Mouse (Mus musculus): ENCODE data around the gene Ccdc158.

Gene Ccdc158

GRCm38 (mm10) chr5:92596865-92597264 lies 78.2 kb downstream of the Ccdc158 start:
- DNase-seq: no peak

DNA sequence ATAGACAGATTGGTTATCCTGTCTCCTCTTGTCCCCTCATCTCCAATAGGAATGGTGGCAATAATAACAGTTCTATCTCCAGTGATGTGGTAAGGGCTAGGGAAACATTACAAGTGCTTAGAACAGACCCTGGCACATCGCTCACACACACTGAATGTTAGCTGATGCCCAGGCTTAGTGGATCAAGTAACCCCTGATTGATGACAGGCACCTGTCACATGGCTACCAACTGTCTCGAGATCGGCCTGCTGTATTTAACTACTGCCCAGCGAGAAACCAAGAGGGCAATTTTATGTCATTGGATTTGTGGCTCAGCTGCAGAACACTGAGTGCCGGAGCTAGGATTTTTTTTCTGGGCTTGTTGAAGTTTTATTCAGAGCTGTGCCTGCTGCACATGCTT lies 80.0 kb downstream of the Ccdc158 start:
- DNase-seq: no peak

GRCm38 (mm10) chr5:92585932-92586331 lies 89.1 kb downstream of the Ccdc158 start:
- no peak for DNase-seq

- no peak for DNase-seq
These were observed 95.5 kb downstream of the Ccdc158 start for GRCm38 (mm10) chr5:92579559-92579958.

DNA sequence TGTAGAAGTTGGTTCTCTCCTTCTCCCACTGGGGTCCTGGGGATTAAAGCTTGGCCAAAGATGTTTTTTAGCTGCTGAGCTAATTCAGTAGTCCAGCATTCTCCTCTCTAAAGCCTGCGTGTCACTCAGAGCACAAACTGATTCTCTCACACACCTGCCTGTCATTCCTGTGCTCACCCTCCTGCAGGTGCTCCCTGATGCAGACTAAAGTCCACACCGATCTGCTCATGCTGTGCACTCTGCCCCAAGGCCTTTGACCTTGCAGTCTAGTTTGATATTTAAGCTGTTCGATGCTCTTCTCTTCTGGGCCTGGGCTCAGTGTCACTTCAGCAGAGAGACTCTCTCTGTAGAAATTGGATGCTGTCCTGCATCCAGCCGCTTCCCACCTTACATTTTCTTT lies 103.8 kb downstream of the Ccdc158 start:
- DNase-seq: no peak

GRCm38 (mm10) chr5:92562002-92562401 lies 113.1 kb downstream of the Ccdc158 start:
- no peak for DNase-seq

DNA sequence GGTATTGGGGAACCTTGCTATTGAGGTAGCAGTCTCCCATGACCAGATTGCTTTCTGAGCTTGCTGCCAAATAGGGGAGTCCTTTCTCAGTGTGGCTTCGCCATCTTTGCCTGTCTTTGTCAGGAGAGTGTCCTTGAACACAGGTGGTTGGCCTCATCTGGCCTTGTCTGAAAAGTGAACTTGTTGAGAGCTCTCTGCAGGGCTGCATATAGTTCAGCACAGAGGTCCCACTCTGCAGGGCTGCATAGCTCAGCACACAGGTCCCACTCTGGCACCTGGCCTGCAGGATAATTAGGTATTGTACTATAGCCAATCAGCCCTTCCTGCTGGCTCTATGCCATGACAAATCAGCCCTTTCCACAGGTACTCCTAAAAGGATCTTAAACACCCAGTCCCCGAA lies 114.9 kb downstream of the Ccdc158 start:
- DNase-seq: no peak

Data from right cerebral cortex, postnatal 14 days (tissue).